Mouse (Mus musculus) ES-Bruce4 (cell line): ENCODE data around the gene Sh3rf3. TPM values are rescaled to one million over a fixed set of nuclear protein-coding genes. Genes with fewer than 3 reads are reported as not detected.

Experiments
- H3K27ac ChIP-seq: 2 replicates; pipeline ENCODE4 v1.5.1; 2012; ENCODE audit warnings: low read length, inconsistent platforms; ENCODE audit not compliant: insufficient read depth
- H3K27me3 ChIP-seq: 2 replicates; pipeline ENCODE4 v1.6.1; 2012; ENCODE audit warnings: mild to moderate bottlenecking, low read length, inconsistent platforms; ENCODE audit not compliant: control insufficient read depth, poor library complexity, insufficient read depth, severe bottlenecking
- H3K36me3 ChIP-seq: 2 replicates; pipeline ENCODE4 v1.6.1; 2012; ENCODE audit warnings: inconsistent platforms, mild to moderate bottlenecking, low read length, moderate library complexity; ENCODE audit not compliant: control insufficient read depth, poor library complexity, insufficient read depth, severe bottlenecking
- H3K4me1 ChIP-seq: one replicate; pipeline ENCODE4 v1.8.1; 2011; ENCODE audit warnings: low read length; ENCODE audit not compliant: control insufficient read depth, insufficient read depth
- H3K4me3 ChIP-seq: 2 replicates; pipeline ENCODE4 v1.5.1; 2011; ENCODE audit warnings: low read depth, mild to moderate bottlenecking, low read length
- H3K9ac ChIP-seq: 2 replicates; pipeline ENCODE4 v1.6.1; 2012; ENCODE audit warnings: low read depth, mild to moderate bottlenecking, inconsistent platforms; ENCODE audit not compliant: poor library complexity, severe bottlenecking
- H3K9me3 ChIP-seq: replicated peaks from 2 replicates; pipeline ENCODE4 v1.6.1; 2012; ENCODE audit warnings: mild to moderate bottlenecking, low read length, inconsistent platforms; ENCODE audit not compliant: control insufficient read depth, poor library complexity, insufficient read depth, severe bottlenecking
- CTCF ChIP-seq: IDR thresholded peaks from one replicate; pipeline ENCODE4 v1.8.1; 2011; ENCODE audit warnings: low read depth, low read length
- EP300 ChIP-seq: IDR thresholded peaks from 2 replicates; pipeline ENCODE4 v1.6.1; 2011; ENCODE audit warnings: low read depth, low read length; ENCODE audit not compliant: insufficient read depth
- POLR2A ChIP-seq: IDR thresholded peaks from one replicate; pipeline ENCODE4 v1.8.1; 2011; ENCODE audit warnings: low read length; ENCODE audit not compliant: insufficient read depth
- polyA plus RNA-seq: library from polyadenylated mRNA; stranded (reverse); fragments of >200 nt; gene quantifications from 2 replicates; pipeline ENCODE4 v1.2.4, GENCODE M21; 2011; ENCODE audit warnings: low read depth; ENCODE audit not compliant: missing spikeins, insufficient read depth, insufficient read length

The Sh3rf3 gene
- polyA plus RNA-seq, 1 experiment, result 0.55 TPM

DNA sequence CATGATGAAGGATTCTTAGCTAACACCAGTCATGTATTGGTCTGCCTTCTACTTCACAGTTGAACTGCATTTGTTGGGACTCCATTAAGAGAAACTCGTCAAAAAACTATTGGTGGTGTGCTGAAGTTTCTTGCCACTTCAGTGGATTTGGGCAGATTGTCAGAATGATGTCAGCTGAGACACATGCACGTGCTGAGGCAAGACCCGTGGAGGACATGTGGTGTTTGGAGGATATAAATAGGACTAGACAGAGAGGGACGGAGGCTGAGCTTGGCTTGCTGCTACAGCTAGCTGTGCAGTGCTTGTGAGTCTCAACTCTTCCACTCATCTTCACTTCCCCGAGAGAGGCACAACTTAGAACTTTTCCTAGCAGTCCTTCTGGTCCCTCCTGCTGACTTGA lies 161.0 kb downstream of the Sh3rf3 start:
- H3K4me1 ChIP-seq, result no peaks in the 10 kb centered on the region
- H3K9me3 ChIP-seq, result no peaks in the 10 kb centered on the region
- TF ChIP-seq CTCF (no peak), POLR2A (no peak), EP300 (no peak)
- H3K27me3 ChIP-seq, result no peaks in the 10 kb centered on the region
- no peak overlapping the region for H3K9ac ChIP-seq
- no peak overlapping the region for H3K27ac ChIP-seq
- no peaks in the 10 kb centered on the region for H3K36me3 ChIP-seq
- H3K4me3 ChIP-seq, result no peak overlapping the region

DNA sequence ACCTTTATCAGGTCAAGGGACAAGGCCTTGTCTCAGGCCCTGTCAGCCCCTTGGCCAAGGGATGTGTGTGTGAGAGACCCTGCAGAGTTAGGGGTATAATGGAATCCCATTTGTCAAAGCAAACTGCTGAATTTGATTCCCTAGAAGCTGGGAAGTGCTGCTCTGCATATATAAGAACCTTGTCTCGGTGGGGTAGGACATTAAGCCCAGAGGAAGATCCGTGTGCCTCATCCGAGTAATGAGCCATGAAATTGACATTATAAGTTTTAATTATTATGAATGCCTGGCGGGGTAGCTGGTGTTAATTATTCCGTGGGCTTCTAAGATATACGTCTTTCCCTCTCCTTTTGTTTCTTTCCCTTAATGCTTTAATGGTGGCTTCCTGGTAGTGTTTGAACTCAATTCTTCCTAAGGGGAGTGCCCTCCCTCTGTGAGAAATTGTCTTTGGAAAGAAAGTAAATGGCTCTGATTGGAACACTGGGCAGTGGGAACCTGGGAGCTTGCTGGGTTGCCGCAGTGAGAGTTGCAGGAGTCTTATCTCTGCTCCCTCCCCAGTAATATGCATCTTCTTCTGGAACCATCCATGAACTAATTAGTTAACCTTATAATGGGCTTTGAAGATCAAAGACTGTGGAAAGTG lies 166.3 kb downstream of the Sh3rf3 start:
- TF ChIP-seq CTCF (no peak), EP300 (no peak), POLR2A (no peak)
- no peaks in the 10 kb centered on the region for H3K36me3 ChIP-seq
- H3K9ac ChIP-seq, result no peak overlapping the region
- no peaks in the 10 kb centered on the region for H3K27me3 ChIP-seq
- no peak overlapping the region for H3K4me3 ChIP-seq
- no peaks in the 10 kb centered on the region for H3K4me1 ChIP-seq
- no peak overlapping the region for H3K27ac ChIP-seq
- H3K9me3 ChIP-seq, result no peaks in the 10 kb centered on the region

DNA sequence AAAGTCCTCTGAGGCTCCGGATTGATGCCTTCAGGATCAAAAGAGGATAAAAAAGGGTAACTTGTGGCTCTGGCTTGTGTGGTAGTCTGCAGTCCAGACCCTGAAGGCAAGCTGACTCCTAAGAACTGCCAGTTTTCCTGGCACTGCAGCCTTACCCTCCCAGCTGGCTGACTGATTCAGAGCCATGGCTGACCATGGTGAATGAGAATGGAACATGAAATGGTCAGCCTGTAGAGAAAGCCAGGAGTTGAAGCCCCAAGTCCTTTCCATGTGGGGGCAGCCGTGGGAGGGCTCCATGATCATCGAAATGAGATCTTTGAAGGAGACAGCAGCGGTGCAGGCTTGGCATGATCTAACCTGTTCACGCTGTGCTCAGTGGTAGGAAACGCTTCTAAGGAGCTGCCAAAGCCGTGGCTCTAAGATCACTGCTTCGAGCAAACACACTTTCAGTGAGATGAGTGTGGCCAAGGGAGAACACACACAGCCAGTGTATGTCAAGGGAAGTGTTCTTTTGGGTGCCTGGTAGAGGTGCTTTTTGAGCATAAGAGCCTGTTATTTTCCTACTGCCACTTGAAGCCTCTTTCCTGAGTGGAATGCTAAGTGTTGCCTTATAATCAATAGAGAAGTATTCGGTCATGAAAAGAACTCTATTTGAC lies 168.6 kb downstream of the Sh3rf3 start:
- Histone ChIP-seq H3K4me1 (no peaks in the 10 kb centered on the region), H3K27ac (no peak overlapping the region), H3K36me3 (no peaks in the 10 kb centered on the region), H3K9ac (no peak overlapping the region), H3K27me3 (no peaks in the 10 kb centered on the region), H3K4me3 (no peak overlapping the region), H3K9me3 (no peaks in the 10 kb centered on the region)
- TF ChIP-seq CTCF (no peak), EP300 (no peak), POLR2A (no peak)

- TF ChIP-seq POLR2A, result no peak
- TF ChIP-seq EP300, result no peak
- no peak for TF ChIP-seq CTCF
Measured at GRCm38 (mm10) chr10:58982546-58983154, 169.5 kb downstream of the Sh3rf3 start.

DNA sequence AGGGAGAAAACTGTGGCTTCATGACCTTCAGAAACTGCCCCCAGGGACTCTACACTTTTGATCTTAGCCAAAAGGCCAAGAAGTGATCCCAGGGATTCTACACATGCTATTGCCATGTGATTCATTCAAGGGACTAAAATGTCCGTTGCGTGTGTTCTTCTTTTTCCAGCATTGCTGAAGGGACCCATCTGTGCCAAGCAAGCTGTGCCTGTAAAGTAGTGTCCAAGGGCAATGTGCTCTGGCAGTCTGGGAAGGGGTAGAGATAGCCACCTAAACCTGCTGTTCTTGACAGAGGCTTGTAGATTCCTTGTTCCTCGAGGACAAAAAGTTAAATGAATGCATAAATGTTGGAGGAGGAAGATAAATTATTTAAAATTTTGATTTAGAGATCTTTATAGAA lies 178.5 kb downstream of the Sh3rf3 start:
- H3K36me3 ChIP-seq, result no peaks in the 10 kb centered on the region
- no peaks in the 10 kb centered on the region for H3K4me1 ChIP-seq
- H3K9me3 ChIP-seq, result no peaks in the 10 kb centered on the region
- H3K27me3 ChIP-seq, result no peaks in the 10 kb centered on the region
- H3K4me3 ChIP-seq, result no peak overlapping the region
- no peak overlapping the region for H3K9ac ChIP-seq
- no peak overlapping the region for H3K27ac ChIP-seq
- TF ChIP-seq EP300 (no peak), CTCF (no peak), POLR2A (no peak)

More at GRCm38 (mm10) chr10:58982546-58983154, 169.5 kb downstream of the Sh3rf3 start:
- Histone ChIP-seq H3K36me3 (no peaks in the 10 kb centered on the region), H3K4me3 (no peak overlapping the region), H3K4me1 (no peaks in the 10 kb centered on the region), H3K9ac (no peak overlapping the region), H3K27ac (no peak overlapping the region), H3K9me3 (no peaks in the 10 kb centered on the region), H3K27me3 (no peaks in the 10 kb centered on the region)

GRCm38 (mm10) chr10:58994726-58995125 lies 181.6 kb downstream of the Sh3rf3 start:
- Histone ChIP-seq H3K9ac (no peak overlapping the region), H3K4me1 (no peaks in the 10 kb centered on the region), H3K36me3 (no peaks in the 10 kb centered on the region), H3K27ac (no peak overlapping the region), H3K27me3 (no peaks in the 10 kb centered on the region), H3K9me3 (no peaks in the 10 kb centered on the region), H3K4me3 (no peak overlapping the region)
- TF ChIP-seq POLR2A (no peak), CTCF (no peak), EP300 (no peak)
